Mouse (Mus musculus): ENCODE measurements around the gene Fibcd1. TPM values are rescaled to one million over a fixed set of nuclear protein-coding genes. Genes with fewer than 3 reads are reported as not detected.
A peak's percentile ranks its signal among the peaks of the same experiment; 100 is the strongest.

Gene Fibcd1
- polyA plus RNA-seq, 1 experiment from 2014 or later, result 0.17 TPM

DNA sequence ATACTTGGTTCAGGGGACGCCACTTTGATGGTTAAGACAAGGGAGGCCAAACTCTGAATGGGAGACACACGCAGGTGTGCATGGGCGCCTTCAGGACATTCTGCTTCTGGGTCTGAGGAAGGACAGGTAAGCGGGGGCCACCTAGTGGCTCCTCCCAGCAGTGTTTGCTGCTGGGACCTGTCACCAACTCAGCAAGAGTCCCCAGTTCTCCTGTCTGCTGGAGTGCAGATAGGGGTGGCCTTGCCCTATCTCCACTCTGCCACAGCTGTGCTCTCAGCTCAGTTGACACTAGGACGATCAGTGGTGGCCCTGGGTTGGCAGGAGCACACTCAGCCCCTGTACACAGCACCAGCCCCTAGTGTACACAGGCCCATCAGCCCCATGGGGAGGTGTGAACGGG lies 2.1 kb upstream of the Fibcd1 start:
- Histone ChIP-seq H3K36me3 (replicated peaks) (no peaks in the 10 kb centered on the region), H3K4me3 (no peak overlapping the region), H3K27me3 (replicated peaks; ENCODE audit: low read depth, poor library complexity, severe bottlenecking) (peaks cover 64% of the 10 kb centered on the region), H3K27ac (replicated peaks) (no peak overlapping the region), H3K9me3 (no peaks in the 10 kb centered on the region), H3K4me1 (peaks cover 64% of the 10 kb centered on the region)
- peak; percentile 58 for DNase-seq (ENCODE audit: low spot score)
- WGBS, result 24% methylated on average over 6 of the region's 6 CpGs

DNA sequence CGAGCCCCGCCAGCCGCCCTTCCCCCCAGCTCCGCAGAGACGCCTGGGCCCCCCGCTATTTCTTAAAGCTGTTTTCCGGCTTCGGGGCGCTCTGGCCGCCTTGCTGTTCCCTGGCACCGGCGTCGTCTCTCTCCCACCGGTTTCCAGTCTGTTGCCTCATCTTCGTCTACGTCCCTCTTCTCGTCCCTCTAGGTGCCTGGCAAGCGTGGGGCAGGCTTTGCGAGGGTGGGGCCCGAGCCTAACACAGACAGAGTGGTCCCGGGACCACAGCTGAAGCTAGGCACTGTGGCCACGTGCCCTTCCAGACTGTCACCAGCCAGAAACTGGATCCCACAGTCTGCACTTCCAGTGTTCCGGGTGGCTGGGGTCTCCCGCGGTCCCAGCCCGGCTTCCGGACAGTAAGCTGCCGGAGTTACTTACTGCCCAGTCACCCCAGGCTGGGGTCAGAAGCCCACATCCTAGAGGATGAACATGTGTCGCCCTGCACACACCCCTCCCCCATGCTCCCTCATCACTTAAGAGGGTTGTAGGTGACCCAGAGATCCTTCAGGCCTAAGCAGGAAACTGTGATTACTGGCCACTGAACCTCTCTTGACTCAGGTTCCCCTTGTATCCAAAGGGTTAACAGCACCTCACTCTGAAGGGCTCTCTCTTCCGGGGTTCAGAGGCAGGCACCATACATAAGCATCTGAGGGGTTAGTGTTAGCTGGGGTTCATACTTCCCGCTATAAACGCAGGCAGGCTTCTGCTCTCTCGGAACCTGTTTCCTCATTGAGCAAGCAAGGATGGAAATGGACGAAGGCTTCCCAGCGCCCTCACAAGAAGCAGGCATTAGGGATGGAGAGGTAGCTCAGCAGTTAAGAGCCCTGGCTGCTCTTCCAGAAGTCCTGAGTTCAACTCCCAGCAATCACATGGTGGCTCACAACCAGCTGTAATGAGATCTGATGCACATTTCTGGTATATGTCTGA lies 1.2 kb upstream of the Fibcd1 start:
- WGBS, result 3% methylated on average over 35 of the region's 35 CpGs
- DNase-seq (ENCODE audit: low spot score), result peak; percentile 48
- Histone ChIP-seq H3K36me3 (replicated peaks) (no peaks in the 10 kb centered on the region), H3K27me3 (replicated peaks; ENCODE audit: low read depth, poor library complexity, severe bottlenecking) (peaks cover 74% of the 10 kb centered on the region), H3K9me3 (no peaks in the 10 kb centered on the region), H3K4me3 (peak overlapping the region; percentile 62), H3K4me1 (peaks cover 60% of the 10 kb centered on the region), H3K27ac (replicated peaks) (peak overlapping the region; percentile 48)

DNA sequence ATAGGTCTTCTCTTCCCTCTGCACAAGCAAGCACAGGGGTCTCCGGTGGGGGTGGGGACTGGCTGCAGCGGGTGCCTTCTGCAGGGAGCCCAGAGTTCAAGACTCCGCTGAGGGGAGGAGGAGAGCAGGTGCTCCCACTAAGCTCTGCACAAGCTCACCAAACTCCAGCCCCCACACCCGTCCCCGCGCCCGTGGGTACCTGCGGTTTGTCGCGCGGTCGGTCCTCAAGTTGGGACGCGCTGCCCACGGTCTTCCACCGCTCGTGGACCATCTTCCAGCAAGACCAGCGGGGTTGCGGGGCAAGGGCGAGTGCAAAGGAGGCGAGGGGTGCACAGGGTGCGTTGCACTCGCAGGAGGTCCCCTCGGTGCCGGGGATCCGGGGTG lies 301 bp downstream of the Fibcd1 start:
- Histone ChIP-seq H3K4me3 (peak overlapping the region; percentile 62), H3K27ac (replicated peaks) (peak overlapping the region; percentile 48), H3K4me1 (peaks cover 46% of the 10 kb centered on the region), H3K36me3 (replicated peaks) (no peaks in the 10 kb centered on the region), H3K27me3 (replicated peaks; ENCODE audit: low read depth, poor library complexity, severe bottlenecking) (peaks cover 83% of the 10 kb centered on the region), H3K9me3 (no peaks in the 10 kb centered on the region)
- 4% methylated on average over 26 of the region's 26 CpGs for WGBS
- DNase-seq (ENCODE audit: low spot score), result peak; percentile 37

DNA sequence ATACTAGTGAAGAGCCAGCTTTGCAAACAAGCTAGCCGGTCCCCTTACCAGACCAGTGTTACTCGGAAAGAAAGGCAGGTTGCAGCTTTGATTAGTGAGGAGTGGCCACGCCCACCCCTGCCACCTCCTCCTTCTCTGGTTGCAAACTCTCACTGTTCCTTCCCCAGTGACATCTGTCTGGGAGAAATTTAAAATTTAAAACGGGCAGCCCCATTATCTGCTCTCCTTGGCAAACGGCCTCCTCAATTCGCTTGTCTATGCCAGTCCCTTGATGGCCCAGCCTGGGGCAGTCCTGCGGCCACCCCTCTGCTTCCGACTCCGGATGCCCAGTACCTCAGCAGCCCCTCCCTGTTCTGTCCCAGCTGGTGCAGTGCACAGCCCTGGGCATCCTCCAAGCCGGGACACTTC lies 1.1 kb downstream of the Fibcd1 start:
- WGBS, result 3% methylated on average over 10 of the region's 10 CpGs
- peaks cover 40% of the 10 kb centered on the region for H3K4me1 ChIP-seq
- no peaks in the 10 kb centered on the region for H3K36me3 ChIP-seq (replicated peaks)
- no peaks in the 10 kb centered on the region for H3K9me3 ChIP-seq
- H3K27ac ChIP-seq (replicated peaks), result no peak overlapping the region
- no peak for DNase-seq (ENCODE audit: low spot score)
- peaks cover 91% of the 10 kb centered on the region for H3K27me3 ChIP-seq (replicated peaks; ENCODE audit: low read depth, poor library complexity, severe bottlenecking)
- peak overlapping the region; percentile 62; the same call in 1 of the 2 replicates for H3K4me3 ChIP-seq

DNA sequence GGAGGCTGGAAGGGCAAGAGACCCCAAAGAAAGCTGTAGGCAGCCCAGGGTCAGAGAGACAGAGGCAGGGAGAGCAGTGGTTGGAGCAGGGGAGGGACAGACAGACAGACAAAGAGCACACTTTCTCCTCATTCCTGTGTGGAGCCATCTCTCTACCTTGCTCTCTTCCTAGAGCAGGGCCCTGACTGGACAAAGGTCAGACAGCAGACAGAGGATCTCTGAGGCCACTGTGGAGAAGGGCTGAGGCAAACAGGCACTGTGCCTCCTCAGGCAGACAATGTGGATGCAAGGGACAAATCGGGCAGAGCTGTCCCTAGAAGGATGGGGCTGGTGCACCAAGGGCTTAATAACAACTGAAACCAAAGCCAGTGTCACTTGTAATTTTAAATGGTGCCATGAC lies 6.9 kb downstream of the Fibcd1 start:
- peaks cover 32% of the 10 kb centered on the region for H3K4me1 ChIP-seq
- H3K27me3 ChIP-seq (replicated peaks; ENCODE audit: low read depth, poor library complexity, severe bottlenecking), result peaks cover 74% of the 10 kb centered on the region
- 40% methylated on average over 1 of the region's 1 CpGs for WGBS
- H3K4me3 ChIP-seq, result no peak overlapping the region
- H3K36me3 ChIP-seq (replicated peaks), result no peaks in the 10 kb centered on the region
- DNase-seq (ENCODE audit: low spot score), result no peak
- peak overlapping the region; percentile 12; the same call in 1 of the 2 replicates for H3K27ac ChIP-seq (replicated peaks)
- H3K9me3 ChIP-seq, result no peaks in the 10 kb centered on the region

DNA sequence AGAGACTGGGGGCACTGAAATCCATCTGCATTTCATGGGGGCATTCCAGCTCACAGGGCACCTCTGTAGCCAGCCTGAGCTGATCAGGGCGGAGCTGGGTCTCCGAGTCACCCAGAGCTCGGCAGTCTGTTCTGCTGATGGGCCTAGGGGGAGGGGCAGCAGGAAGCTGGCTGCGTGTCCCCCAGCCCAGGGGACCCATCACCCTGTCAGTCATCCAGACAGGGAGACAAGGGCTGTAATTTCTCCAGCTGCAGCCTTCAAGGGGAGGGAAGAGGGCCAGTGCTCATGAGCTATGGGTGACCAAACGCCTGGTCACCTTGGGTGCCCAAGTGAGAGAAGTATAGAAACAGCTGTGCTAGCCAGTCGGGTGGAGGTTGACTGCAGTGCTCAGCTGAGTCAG lies 8.8 kb downstream of the Fibcd1 start:
- no peaks in the 10 kb centered on the region for H3K36me3 ChIP-seq (replicated peaks)
- peaks cover 61% of the 10 kb centered on the region for H3K27me3 ChIP-seq (replicated peaks; ENCODE audit: low read depth, poor library complexity, severe bottlenecking)
- no peak for DNase-seq (ENCODE audit: low spot score)
- no peaks in the 10 kb centered on the region for H3K9me3 ChIP-seq
- peaks cover 32% of the 10 kb centered on the region for H3K4me1 ChIP-seq
- WGBS, result 39% methylated on average over 6 of the region's 6 CpGs
- no peak overlapping the region for H3K4me3 ChIP-seq
- H3K27ac ChIP-seq (replicated peaks), result peak overlapping the region; percentile 36; the same call in 1 of the 2 replicates

DNA sequence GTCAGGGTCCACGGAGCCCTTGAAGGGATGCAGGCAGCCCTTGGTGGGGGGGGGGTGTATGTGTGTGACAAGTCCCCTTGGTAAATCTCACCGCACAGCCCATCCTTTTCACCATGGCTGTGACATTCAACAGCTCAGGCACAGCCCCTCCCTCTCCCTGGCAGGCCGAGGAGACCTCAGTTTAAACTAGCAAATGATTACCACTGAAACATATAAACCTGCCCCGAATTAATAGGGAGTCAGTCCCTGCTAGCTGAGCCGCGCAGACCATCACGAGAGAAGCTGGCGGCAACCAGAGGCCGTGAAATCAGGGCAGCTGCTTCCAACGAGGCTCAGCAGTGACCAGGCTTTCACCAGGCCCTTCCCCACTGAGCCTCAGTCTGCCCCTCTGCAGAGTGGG lies 9.7 kb downstream of the Fibcd1 start:
- peaks cover 56% of the 10 kb centered on the region for H3K27me3 ChIP-seq (replicated peaks; ENCODE audit: low read depth, poor library complexity, severe bottlenecking)
- 69% methylated on average over 10 of the region's 10 CpGs for WGBS

DNA sequence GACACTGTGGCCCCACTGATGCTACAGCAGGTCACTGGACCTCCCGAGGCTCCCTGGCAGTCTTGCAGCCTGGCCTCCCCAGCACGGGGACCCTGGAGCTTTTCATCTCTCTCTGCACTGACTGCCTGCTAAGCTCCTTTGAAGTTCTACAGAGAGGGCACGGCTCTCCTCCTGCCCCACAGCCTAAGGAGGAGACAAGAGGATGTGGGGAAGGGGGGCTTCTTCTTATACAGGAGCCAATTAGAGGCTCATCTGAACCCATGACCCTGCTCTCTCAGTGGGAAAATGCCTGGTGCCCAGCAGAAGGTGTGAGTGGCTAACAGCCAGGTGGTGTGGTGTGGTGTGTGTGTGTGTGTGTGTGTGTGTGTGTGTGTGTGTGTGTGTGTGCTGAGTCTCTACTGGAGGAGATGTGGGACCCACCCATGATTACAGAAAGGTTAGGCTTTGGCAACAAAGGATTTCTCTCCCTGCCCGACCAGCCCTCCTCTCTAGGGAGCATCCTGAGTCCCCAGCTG lies 17.4 kb downstream of the Fibcd1 start:
- Histone ChIP-seq H3K4me3 (no peak overlapping the region), H3K27ac (replicated peaks) (peak overlapping the region; percentile 22; the same call in 1 of the 2 replicates), H3K4me1 (peaks cover 37% of the 10 kb centered on the region), H3K27me3 (replicated peaks; ENCODE audit: low read depth, poor library complexity, severe bottlenecking) (peaks cover 34% of the 10 kb centered on the region), H3K9me3 (no peaks in the 10 kb centered on the region), H3K36me3 (replicated peaks) (no peaks in the 10 kb centered on the region)
- 20% methylated on average over 4 of the region's 4 CpGs for WGBS
- DNase-seq (ENCODE audit: low spot score), result no peak

More for the DNA sequence above, 9.7 kb downstream of the Fibcd1 start:
- no peak overlapping the region for H3K4me3 ChIP-seq
- H3K4me1 ChIP-seq, result peaks cover 32% of the 10 kb centered on the region
- no peak overlapping the region for H3K27ac ChIP-seq (replicated peaks)
- no peaks in the 10 kb centered on the region for H3K9me3 ChIP-seq
- H3K36me3 ChIP-seq (replicated peaks), result no peaks in the 10 kb centered on the region
- no peak for DNase-seq (ENCODE audit: low spot score)

DNA sequence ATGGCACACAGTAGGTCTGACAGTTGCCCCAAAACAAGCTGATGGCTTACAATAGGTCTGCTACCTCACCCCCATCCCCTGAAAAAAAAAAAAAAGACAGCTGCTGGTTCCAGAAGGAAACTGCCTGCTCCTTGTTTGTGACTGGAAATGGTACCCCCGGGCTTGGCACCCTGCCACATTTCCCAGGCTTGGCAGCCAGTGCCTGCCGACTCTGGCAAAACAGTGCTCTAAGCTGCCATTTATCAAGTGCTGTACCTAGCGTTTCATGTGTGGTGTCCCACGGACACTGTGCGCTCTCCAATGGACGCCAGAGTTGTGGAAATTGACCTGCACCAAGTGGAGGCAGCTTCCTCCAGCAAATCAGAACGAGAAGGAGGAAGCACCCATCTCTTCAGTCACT lies 17.9 kb downstream of the Fibcd1 start:
- H3K27ac ChIP-seq (replicated peaks), result peak overlapping the region; percentile 22; the same call in 1 of the 2 replicates
- no peak for DNase-seq (ENCODE audit: low spot score)
- peaks cover 39% of the 10 kb centered on the region for H3K27me3 ChIP-seq (replicated peaks; ENCODE audit: low read depth, poor library complexity, severe bottlenecking)
- H3K9me3 ChIP-seq, result no peaks in the 10 kb centered on the region
- H3K36me3 ChIP-seq (replicated peaks), result no peaks in the 10 kb centered on the region
- H3K4me3 ChIP-seq, result no peak overlapping the region
- WGBS, result 66% methylated on average over 7 of the region's 7 CpGs
- H3K4me1 ChIP-seq, result peaks cover 42% of the 10 kb centered on the region

DNA sequence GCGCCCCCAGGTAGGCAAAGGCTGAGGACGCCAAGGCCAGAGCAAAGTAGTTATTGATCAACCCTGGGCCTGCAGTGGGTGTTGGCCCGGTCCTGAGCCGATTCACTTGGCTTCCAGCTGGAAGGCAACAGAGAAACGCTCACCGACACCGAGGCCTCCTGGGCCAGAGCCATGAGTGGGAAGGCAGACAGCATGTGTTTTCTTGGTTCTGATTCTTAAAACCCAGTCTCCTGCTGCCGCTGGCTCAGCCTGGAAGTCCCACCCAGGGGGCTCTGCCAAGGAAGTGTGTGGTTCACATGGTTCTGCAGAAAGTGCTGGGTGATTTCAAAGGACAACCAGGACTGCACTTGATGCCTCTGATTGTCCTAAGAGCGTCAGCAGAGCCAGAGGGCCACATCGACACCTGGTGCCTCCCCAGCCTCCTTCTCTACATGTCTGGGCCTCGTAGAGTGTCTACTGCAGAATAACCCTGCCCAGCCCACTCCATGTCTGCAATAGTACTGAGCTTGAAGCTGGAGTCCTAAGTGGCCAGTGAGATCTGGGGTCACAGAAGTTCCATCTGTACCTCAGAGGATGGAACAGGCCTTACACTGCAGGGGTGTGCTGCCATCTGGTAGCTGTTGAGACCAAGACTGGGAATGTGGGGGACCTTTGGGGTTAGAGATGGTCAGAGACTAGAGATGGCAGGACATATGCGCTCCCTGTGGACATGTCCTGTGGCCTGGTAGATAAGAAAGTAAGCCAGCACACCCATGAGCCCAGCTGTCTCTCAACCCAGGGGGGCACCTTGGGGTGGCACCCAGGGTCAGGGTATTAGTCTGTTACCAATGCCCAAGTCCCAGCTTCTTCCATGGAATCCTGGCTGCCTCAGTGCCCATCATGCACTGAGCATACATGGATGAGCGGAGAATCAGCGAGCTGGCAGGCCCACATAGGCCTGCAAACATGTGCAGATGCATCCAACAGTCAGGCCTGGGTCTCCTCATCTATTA lies 19.4 kb downstream of the Fibcd1 start:
- WGBS, result 88% methylated on average over 14 of the region's 14 CpGs
- no peaks in the 10 kb centered on the region for H3K9me3 ChIP-seq
- no peak overlapping the region for H3K27ac ChIP-seq (replicated peaks)
- H3K27me3 ChIP-seq (replicated peaks; ENCODE audit: low read depth, poor library complexity, severe bottlenecking), result peaks cover 44% of the 10 kb centered on the region
- no peak overlapping the region for H3K4me3 ChIP-seq
- peaks cover 51% of the 10 kb centered on the region for H3K4me1 ChIP-seq
- H3K36me3 ChIP-seq (replicated peaks), result no peaks in the 10 kb centered on the region
- no peak for DNase-seq (ENCODE audit: low spot score)

DNA sequence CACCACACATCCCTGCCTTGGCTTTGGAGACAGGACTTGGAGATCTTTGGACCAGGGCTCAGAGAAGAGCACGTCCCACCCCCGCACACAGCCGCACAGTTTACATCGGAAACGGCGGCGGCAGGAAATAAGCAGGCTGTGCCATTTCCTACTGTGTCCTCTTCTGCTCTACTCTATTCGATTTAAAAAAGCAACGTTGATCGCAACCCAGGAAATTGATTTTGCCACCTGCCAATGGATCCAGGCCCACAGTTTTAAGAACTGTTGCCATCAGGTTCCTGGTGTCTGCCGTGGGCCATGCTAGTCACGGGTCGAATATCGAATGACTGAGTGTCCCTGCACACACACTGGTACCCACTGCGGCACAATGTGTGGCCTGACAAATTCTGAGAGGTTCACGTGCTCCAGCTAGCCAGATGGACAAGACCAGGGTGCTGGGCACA lies 20.3 kb downstream of the Fibcd1 start:
- DNase-seq (ENCODE audit: low spot score), result no peak
- H3K4me1 ChIP-seq, result peaks cover 46% of the 10 kb centered on the region
- H3K27me3 ChIP-seq (replicated peaks; ENCODE audit: low read depth, poor library complexity, severe bottlenecking), result peaks cover 52% of the 10 kb centered on the region
- H3K27ac ChIP-seq (replicated peaks), result no peak overlapping the region
- no peaks in the 10 kb centered on the region for H3K9me3 ChIP-seq
- WGBS, result 85% methylated on average over 16 of the region's 16 CpGs
- no peak overlapping the region for H3K4me3 ChIP-seq
- H3K36me3 ChIP-seq (replicated peaks), result no peaks in the 10 kb centered on the region
